Mouse (Mus musculus) Patski (cell line): ENCODE measurements at regions not wholly inside any gene's neighbourhood (a gene's known extent, or its start where the extent isn't known, plus 50 kb on each side); places are given as distances from the start of the nearest gene placed in this dataset.

Source experiments
- ATAC-seq: fragments of 100-300 bp; one replicate; pipeline ENCODE4 v1.8.0; 2021
- CTCF ChIA-PET: fragments of 350-600 bp; sonication (Branson Sonifier 250); formaldehyde crosslinking; loops from one replicate; lab custom pipeline; 2022; ENCODE audit warnings: inconsistent platforms; lab: Charles Lee
- POLR2A ChIA-PET: fragments of 350-600 bp; sonication (Branson Sonifier 250); formaldehyde crosslinking; loops from one replicate; lab custom pipeline; 2022; ENCODE audit warnings: antibody characterized with exemption, inconsistent platforms; lab: Charles Lee
- DNase-seq: peaks from one replicate; pipeline ENCODE4 v3.0.0-alpha.2; 2011; ENCODE audit warnings: low read depth, low spot score
- H3K27me3 ChIP-seq: fragments of 371-371 bp; one replicate; pipeline ENCODE4 v1.5.1; 2021
- CTCF ChIP-seq: fragments of 100-300 bp; IDR thresholded peaks from one replicate; pipeline ENCODE4 v1.5.1; 2021
- in situ Hi-C: fragments of 300-500 bp; cut with MboI; formaldehyde crosslinking; loops from 3 replicates; pipeline ENCODE4 v1.11.1; 2018; ENCODE audit warnings: low pct_unique_long_range_greater_than_20kb, mixed read lengths

- ChIA-PET POLR2A (no interaction called here), CTCF (interaction anchor here (1.0 kb wide), 1 partner anchor 10 kb away, joined by 3 read pairs; no protein-coding TSS in a partner anchor)
- H3K27me3 ChIP-seq, result no peaks in the 10 kb centered on the region
- no peak for ATAC-seq
- in situ Hi-C loops, result no loop called here
- no peak for TF ChIP-seq CTCF
- DNase-seq, result peak; percentile 20
Measured at GRCm38 (mm10) chr17:47275796-47276311, 92.8 kb upstream of the Mrps10 start.

- DNase-seq (no peak), ATAC-seq (no peak)
- H3K27me3 ChIP-seq, result no peaks in the 10 kb centered on the region
- CTCF ChIA-PET, result no interaction called here
- no peak for TF ChIP-seq CTCF
- POLR2A ChIA-PET, result no interaction called here
- in situ Hi-C loops, result no loop called here
Measured at GRCm38 (mm10) chr17:47273309-47273708, 95.4 kb upstream of the Mrps10 start.

GRCm38 (mm10) chr17:47271979-47272677, 96.6 kb upstream of the Mrps10 start:
- CTCF ChIA-PET, result no interaction called here
- no peak for TF ChIP-seq CTCF
- no peak for ATAC-seq
- no peak for DNase-seq
- POLR2A ChIA-PET, result no interaction called here
- in situ Hi-C loops, result no loop called here
- no peaks in the 10 kb centered on the region for H3K27me3 ChIP-seq

- POLR2A ChIA-PET, result no interaction called here
- in situ Hi-C loops, result no loop called here
- no peak for TF ChIP-seq CTCF
- CTCF ChIA-PET, result interaction anchor here (0.8 to 1.1 kb wide), 2 partner anchors 15 to 25 kb away, joined by 3 read pairs; no protein-coding TSS in a partner anchor
- DNase-seq, result no peak
- no peaks in the 10 kb centered on the region for H3K27me3 ChIP-seq
- ATAC-seq, result no peak
Measured at GRCm38 (mm10) chr17:47269053-47269891, 99.4 kb upstream of the Mrps10 start.

GRCm38 (mm10) chr17:47267843-47268242, 100.8 kb upstream of the Mrps10 start:
- no peak for TF ChIP-seq CTCF
- no peaks in the 10 kb centered on the region for H3K27me3 ChIP-seq
- ATAC-seq (no peak), DNase-seq (no peak)
- in situ Hi-C loops, result no loop called here
- ChIA-PET CTCF (interaction anchor here (1.1 to 1.4 kb wide), 3 partner anchors 11 to 31 kb away, joined by 3 to 4 read pairs (median 3); no protein-coding TSS in a partner anchor), POLR2A (no interaction called here)

- DNase-seq, result no peak
- ATAC-seq, result no peak
- in situ Hi-C loops, result no loop called here
- H3K27me3 ChIP-seq, result no peaks in the 10 kb centered on the region
- no peak for TF ChIP-seq CTCF
- ChIA-PET POLR2A (no interaction called here), CTCF (interaction anchor here (0.6 to 1.4 kb wide), 3 partner anchors 10 to 228 kb away, joined by 3 to 4 read pairs (median 3); no protein-coding TSS in a partner anchor)
Measured at GRCm38 (mm10) chr17:47267076-47267475, 101.6 kb upstream of the Mrps10 start.

- in situ Hi-C loops, result no loop called here
- DNase-seq, result no peak
- H3K27me3 ChIP-seq, result no peaks in the 10 kb centered on the region
- CTCF ChIA-PET, result no interaction called here
- no peak for TF ChIP-seq CTCF
- no peak for ATAC-seq
- POLR2A ChIA-PET, result no interaction called here
Measured at GRCm38 (mm10) chr17:47266335-47266734, 102.4 kb upstream of the Mrps10 start.

- no peak for TF ChIP-seq CTCF
- in situ Hi-C loops, result no loop called here
- no peaks in the 10 kb centered on the region for H3K27me3 ChIP-seq
- POLR2A ChIA-PET, result no interaction called here
- no peak for DNase-seq
- ATAC-seq, result no peak
- CTCF ChIA-PET, result no interaction called here
Measured at GRCm38 (mm10) chr17:47262986-47263385, 105.7 kb upstream of the Mrps10 start.

- ChIA-PET CTCF (no interaction called here), POLR2A (no interaction called here)
- ATAC-seq, result no peak
- no peak for DNase-seq
- in situ Hi-C loops, result no loop called here
- TF ChIP-seq CTCF, result no peak
- H3K27me3 ChIP-seq, result no peaks in the 10 kb centered on the region
Measured at GRCm38 (mm10) chr17:47262141-47262540, 106.5 kb upstream of the Mrps10 start.

GRCm38 (mm10) chr17:47260976-47261375, 107.7 kb upstream of the Mrps10 start:
- in situ Hi-C loops, result no loop called here
- no peak for ATAC-seq
- POLR2A ChIA-PET, result no interaction called here

More at GRCm38 (mm10) chr17:47260976-47261375, 107.7 kb upstream of the Mrps10 start:
- DNase-seq, result no peak
- CTCF ChIA-PET, result interaction anchor here (0.7 kb wide), 1 partner anchor 35 kb away, joined by 3 read pairs; no protein-coding TSS in a partner anchor
- TF ChIP-seq CTCF, result no peak
- no peaks in the 10 kb centered on the region for H3K27me3 ChIP-seq
